Mouse (Mus musculus) bone marrow, adult 2 months (tissue): ENCODE results near the gene Arhgef28. TPM values are rescaled to one million over a fixed set of nuclear protein-coding genes. Genes with fewer than 3 reads are reported as not detected.

Experiments
- H3K27ac ChIP-seq: fragments of 200-500 bp; 2 replicates; pipeline ENCODE4 v1.5.1; 2012; ENCODE audit warnings: low read depth, mild to moderate bottlenecking, control low read depth, inconsistent platforms, low read length; ENCODE audit not compliant: control insufficient read depth, poor library complexity, insufficient read depth
- H3K4me1 ChIP-seq: fragments of 200-500 bp; 2 replicates; pipeline ENCODE4 v1.6.1; 2011; ENCODE audit warnings: low read length; ENCODE audit not compliant: control insufficient read depth, insufficient read depth
- H3K4me3 ChIP-seq: fragments of 200-500 bp; replicated peaks from 2 replicates; pipeline ENCODE3; 2011; ENCODE audit warnings: mild to moderate bottlenecking, low read depth, low read length, control low read depth; ENCODE audit not compliant: control insufficient read depth
- CTCF ChIP-seq: fragments of 200-500 bp; IDR thresholded peaks from 2 replicates; pipeline ENCODE4 v1.5.1; 2011; ENCODE audit warnings: low read length, control low read depth; ENCODE audit not compliant: control insufficient read depth, insufficient read depth
- POLR2A ChIP-seq: fragments of 200-500 bp; IDR thresholded peaks from 2 replicates; pipeline ENCODE4 v1.6.1; 2011; ENCODE audit warnings: low read depth, mild to moderate bottlenecking, control low read depth, low read length, borderline replicate concordance; ENCODE audit not compliant: control insufficient read depth
- WGBS: fragments of 180-500 bp; shearing (Covaris S2); methylation state at CpG from one replicate; pipeline ENCODE4 v1.1.7; 2018; 5-methylcytosine and 5-hydroxymethylcytosine counted together
- polyA plus RNA-seq: library from polyadenylated mRNA; stranded (reverse); fragments of >200 nt; gene quantifications from 2 replicates; pipeline ENCODE4 v1.2.4, GENCODE M21; 2011; ENCODE audit warnings: low replicate concordance; ENCODE audit not compliant: missing spikeins, insufficient read depth, insufficient read length

The Arhgef28 gene
- polyA plus RNA-seq, 1 experiment, result 2.7 TPM

- no peak overlapping the region for H3K27ac ChIP-seq
- TF ChIP-seq CTCF (peak; percentile 59; the same call in 1 of the 2 replicates), POLR2A (no peak)
- peak overlapping the region; percentile 55 for H3K4me3 ChIP-seq
- H3K4me1 ChIP-seq, result no peaks in the 10 kb centered on the region; the same call in 1 of the 2 replicates
- 17% methylated on average over 16 of the region's 16 CpGs for WGBS
Observed at GRCm38 (mm10) chr13:98030959-98031641, 175.1 kb downstream of the Arhgef28 start.

- TF ChIP-seq POLR2A (no peak), CTCF (no peak)
- H3K4me3 ChIP-seq, result no peak overlapping the region
- H3K4me1 ChIP-seq, result no peaks in the 10 kb centered on the region; the same call in 1 of the 2 replicates
- 58% methylated on average over 5 of the region's 5 CpGs for WGBS
- no peak overlapping the region for H3K27ac ChIP-seq
Observed at GRCm38 (mm10) chr13:98030041-98030440, 176.2 kb downstream of the Arhgef28 start.

- 70% methylated on average over 6 of the region's 6 CpGs for WGBS
- Histone ChIP-seq H3K4me1 (no peaks in the 10 kb centered on the region; the same call in 1 of the 2 replicates), H3K4me3 (no peak overlapping the region), H3K27ac (no peak overlapping the region)
- TF ChIP-seq POLR2A (no peak), CTCF (no peak)
Observed at GRCm38 (mm10) chr13:98028711-98029250, 177.5 kb downstream of the Arhgef28 start.

- H3K4me3 ChIP-seq, result no peak overlapping the region
- H3K27ac ChIP-seq, result no peak overlapping the region
- no peaks in the 10 kb centered on the region; the same call in 1 of the 2 replicates for H3K4me1 ChIP-seq
- WGBS, result 5% methylated on average over 12 of the region's 12 CpGs
- no peak for TF ChIP-seq CTCF
- no peak for TF ChIP-seq POLR2A
Observed at GRCm38 (mm10) chr13:98027641-98028204, 178.5 kb downstream of the Arhgef28 start.

- WGBS, result 37% methylated on average over 5 of the region's 5 CpGs
- Histone ChIP-seq H3K4me3 (no peak overlapping the region), H3K4me1 (no peaks in the 10 kb centered on the region; the same call in 1 of the 2 replicates), H3K27ac (no peak overlapping the region)
- TF ChIP-seq CTCF (no peak), POLR2A (no peak)
Observed at GRCm38 (mm10) chr13:98027122-98027521, 179.1 kb downstream of the Arhgef28 start.

GRCm38 (mm10) chr13:98025706-98026504 lies 180.3 kb downstream of the Arhgef28 start:
- TF ChIP-seq CTCF (no peak), POLR2A (no peak)
- 86% methylated on average over 26 of the region's 26 CpGs for WGBS
- Histone ChIP-seq H3K4me3 (no peak overlapping the region), H3K4me1 (no peaks in the 10 kb centered on the region; the same call in 1 of the 2 replicates), H3K27ac (no peak overlapping the region)

GRCm38 (mm10) chr13:98025162-98025561 lies 181.1 kb downstream of the Arhgef28 start:
- Histone ChIP-seq H3K4me3 (no peak overlapping the region), H3K27ac (no peak overlapping the region), H3K4me1 (no peaks in the 10 kb centered on the region; the same call in 1 of the 2 replicates)
- 67% methylated on average over 7 of the region's 7 CpGs for WGBS
- TF ChIP-seq CTCF, result peak; percentile 31; the same call in 1 of the 2 replicates
- no peak for TF ChIP-seq POLR2A
